Mouse (Mus musculus): ENCODE data around the gene Ptk7. TPM values are rescaled to one million over a fixed set of nuclear protein-coding genes. Genes with fewer than 3 reads are reported as not detected.

Ptk7 gene
- total RNA-seq, 1 experiment from 2014 or later: 7.2 TPM

- no peak for ATAC-seq (replicated peaks in 1 of 2; ENCODE audit: insufficient read depth in 1 of 2, low FRiP score in 2 of 2, low TSS enrichment in 1 of 2, low read depth in 1 of 2, poor library complexity in 2 of 2, severe bottlenecking in 2 of 2)
Measured at GRCm38 (mm10) chr17:46618769-46619682, 10.3 kb downstream of the Ptk7 start.

- ATAC-seq (replicated peaks in 1 of 2; ENCODE audit: insufficient read depth in 1 of 2, low FRiP score in 2 of 2, low TSS enrichment in 1 of 2, low read depth in 1 of 2, poor library complexity in 2 of 2, severe bottlenecking in 2 of 2): no peak
Measured at GRCm38 (mm10) chr17:46618394-46618768, 10.9 kb downstream of the Ptk7 start.

- ATAC-seq (replicated peaks in 1 of 2; ENCODE audit: insufficient read depth in 1 of 2, low FRiP score in 2 of 2, low TSS enrichment in 1 of 2, low read depth in 1 of 2, poor library complexity in 2 of 2, severe bottlenecking in 2 of 2): no peak
Measured at GRCm38 (mm10) chr17:46617799-46618198, 11.5 kb downstream of the Ptk7 start.

- ATAC-seq (replicated peaks in 1 of 2; ENCODE audit: insufficient read depth in 1 of 2, low FRiP score in 2 of 2, low TSS enrichment in 1 of 2, low read depth in 1 of 2, poor library complexity in 2 of 2, severe bottlenecking in 2 of 2): no peak
Measured at GRCm38 (mm10) chr17:46613229-46613628, 16.1 kb downstream of the Ptk7 start.

GRCm38 (mm10) chr17:46612820-46613219, 16.5 kb downstream of the Ptk7 start:
- ATAC-seq (replicated peaks in 1 of 2; ENCODE audit: insufficient read depth in 1 of 2, low FRiP score in 2 of 2, low TSS enrichment in 1 of 2, low read depth in 1 of 2, poor library complexity in 2 of 2, severe bottlenecking in 2 of 2): peak in 1 of 2 experiments; percentile 10; a peak in 1 of 4 replicates

GRCm38 (mm10) chr17:46612189-46612588, 17.1 kb downstream of the Ptk7 start:
- no peak for ATAC-seq (replicated peaks in 1 of 2; ENCODE audit: insufficient read depth in 1 of 2, low FRiP score in 2 of 2, low TSS enrichment in 1 of 2, low read depth in 1 of 2, poor library complexity in 2 of 2, severe bottlenecking in 2 of 2)

GRCm38 (mm10) chr17:46611316-46611715, 18.0 kb downstream of the Ptk7 start:
- no peak for ATAC-seq (replicated peaks in 1 of 2; ENCODE audit: insufficient read depth in 1 of 2, low FRiP score in 2 of 2, low TSS enrichment in 1 of 2, low read depth in 1 of 2, poor library complexity in 2 of 2, severe bottlenecking in 2 of 2)

GRCm38 (mm10) chr17:46609721-46610514, 19.4 kb downstream of the Ptk7 start:
- ATAC-seq (replicated peaks in 1 of 2; ENCODE audit: insufficient read depth in 1 of 2, low FRiP score in 2 of 2, low TSS enrichment in 1 of 2, low read depth in 1 of 2, poor library complexity in 2 of 2, severe bottlenecking in 2 of 2): peak; percentile 66 to 70; a peak in 2 of 4 replicates

- no peak for ATAC-seq (replicated peaks in 1 of 2; ENCODE audit: insufficient read depth in 1 of 2, low FRiP score in 2 of 2, low TSS enrichment in 1 of 2, low read depth in 1 of 2, poor library complexity in 2 of 2, severe bottlenecking in 2 of 2)
Measured at GRCm38 (mm10) chr17:46605987-46606386, 23.3 kb downstream of the Ptk7 start.

- no peak for ATAC-seq (replicated peaks in 1 of 2; ENCODE audit: insufficient read depth in 1 of 2, low FRiP score in 2 of 2, low TSS enrichment in 1 of 2, low read depth in 1 of 2, poor library complexity in 2 of 2, severe bottlenecking in 2 of 2)
Measured at GRCm38 (mm10) chr17:46605126-46605525, 24.2 kb downstream of the Ptk7 start.

GRCm38 (mm10) chr17:46603229-46603628, 26.1 kb downstream of the Ptk7 start:
- no peak for ATAC-seq (replicated peaks in 1 of 2; ENCODE audit: insufficient read depth in 1 of 2, low FRiP score in 2 of 2, low TSS enrichment in 1 of 2, low read depth in 1 of 2, poor library complexity in 2 of 2, severe bottlenecking in 2 of 2)

- ATAC-seq (replicated peaks in 1 of 2; ENCODE audit: insufficient read depth in 1 of 2, low FRiP score in 2 of 2, low TSS enrichment in 1 of 2, low read depth in 1 of 2, poor library complexity in 2 of 2, severe bottlenecking in 2 of 2): peak; percentile 70 to 91
Measured at GRCm38 (mm10) chr17:46602212-46602611, 27.1 kb downstream of the Ptk7 start.

GRCm38 (mm10) chr17:46600569-46600968, 28.7 kb downstream of the Ptk7 start:
- no peak for ATAC-seq (replicated peaks in 1 of 2; ENCODE audit: insufficient read depth in 1 of 2, low FRiP score in 2 of 2, low TSS enrichment in 1 of 2, low read depth in 1 of 2, poor library complexity in 2 of 2, severe bottlenecking in 2 of 2)

GRCm38 (mm10) chr17:46598963-46599362, 30.3 kb downstream of the Ptk7 start:
- no peak for ATAC-seq (replicated peaks in 1 of 2; ENCODE audit: insufficient read depth in 1 of 2, low FRiP score in 2 of 2, low TSS enrichment in 1 of 2, low read depth in 1 of 2, poor library complexity in 2 of 2, severe bottlenecking in 2 of 2)

- no peak for ATAC-seq (replicated peaks in 1 of 2; ENCODE audit: insufficient read depth in 1 of 2, low FRiP score in 2 of 2, low TSS enrichment in 1 of 2, low read depth in 1 of 2, poor library complexity in 2 of 2, severe bottlenecking in 2 of 2)
Measured at GRCm38 (mm10) chr17:46597956-46598355, 31.3 kb downstream of the Ptk7 start.

- ATAC-seq (replicated peaks in 1 of 2; ENCODE audit: insufficient read depth in 1 of 2, low FRiP score in 2 of 2, low TSS enrichment in 1 of 2, low read depth in 1 of 2, poor library complexity in 2 of 2, severe bottlenecking in 2 of 2): no peak
Measured at GRCm38 (mm10) chr17:46595336-46595735, 34.0 kb downstream of the Ptk7 start.

- no peak for ATAC-seq (replicated peaks in 1 of 2; ENCODE audit: insufficient read depth in 1 of 2, low FRiP score in 2 of 2, low TSS enrichment in 1 of 2, low read depth in 1 of 2, poor library complexity in 2 of 2, severe bottlenecking in 2 of 2)
Measured at GRCm38 (mm10) chr17:46594606-46595005, 34.7 kb downstream of the Ptk7 start.

GRCm38 (mm10) chr17:46593124-46593523, 36.2 kb downstream of the Ptk7 start:
- ATAC-seq (replicated peaks in 1 of 2; ENCODE audit: insufficient read depth in 1 of 2, low FRiP score in 2 of 2, low TSS enrichment in 1 of 2, low read depth in 1 of 2, poor library complexity in 2 of 2, severe bottlenecking in 2 of 2): no peak

All from hematopoietic stem cell, adult 5-6 weeks (primary cell).